21 mouse cellular contexts compared by ENCODE assay signal in genomic region chr17:78687971-78688370, GRCm38 (mm10). TPM values are rescaled to one million over a fixed set of nuclear protein-coding genes. Genes with fewer than 3 reads are reported as not detected.
DNase-seq lines count a peak whose midpoint lies in the region; ATAC-seq and TF ChIP-seq lines count a peak whose summit lies in the region.
"Had no signal": no experiment of that assay in that cellular context is flagged by ENCODE, and none has a peak within 500 bp of the region (broad histone marks: within the 10 kb centered on the region; RNA-seq: fewer than 3 reads in every experiment).

No protein-coding gene starts in this region.

- WGBS in heart, postnatal 0 days = 34% methylated on average over 5 of the region's 5 CpGs
- 74% methylated on average over 5 of the region's 5 CpGs for whole genome bisulfite sequencing in intestine, embryonic 15.5 days

- H3K9ac ChIP-seq in heart, postnatal 0 days (replicated peaks; ENCODE audit: low read depth, low read length) = no peak overlapping the region
- H3K9ac ChIP-seq in intestine, embryonic 15.5 days = no peak overlapping the region
- H3K9ac ChIP-seq: embryonic facial prominence, embryonic 15.5 days had no signal

- no peaks in the 10 kb centered on the region for H3K27me3 ChIP-seq in heart, postnatal 0 days (ENCODE audit: control insufficient read depth, insufficient read depth, low read length)
- no peaks in the 10 kb centered on the region for H3K27me3 ChIP-seq in intestine, embryonic 15.5 days (replicated peaks)
- H3K27me3 ChIP-seq: embryonic facial prominence, embryonic 15.5 days had no signal

- H3K4me2 ChIP-seq in heart, postnatal 0 days (ENCODE audit: low read depth, low read length) = no peak overlapping the region
- no peak overlapping the region for H3K4me2 ChIP-seq in intestine, embryonic 15.5 days (replicated peaks)
- H3K4me2 ChIP-seq: embryonic facial prominence, embryonic 15.5 days had no signal

- no peaks in the 10 kb centered on the region for H3K4me1 ChIP-seq in heart, postnatal 0 days (ENCODE audit: control insufficient read depth, insufficient read depth)
- no peaks in the 10 kb centered on the region for H3K4me1 ChIP-seq in intestine, embryonic 15.5 days (replicated peaks)
- H3K4me1 ChIP-seq: embryonic facial prominence, embryonic 15.5 days; forebrain, embryonic 10.5 days had no signal

- no peak for TF ChIP-seq EP300 in heart, postnatal 0 days (IDR thresholded peaks at IDR 0.05; ENCODE audit: low read depth)

- peak; percentile 51 for DNase-seq in heart, postnatal 0 days (ENCODE audit: low spot score)
- DNase-seq in heart, adult 18-20 months = no peak
- DNase-seq in lung, postnatal 4 days = no peak
- no peak for DNase-seq in lung, postnatal 10 days
- DNase-seq in frontal cortex, postnatal 25 days (ENCODE audit: low spot score in 2 of 2) = no peak
- DNase-seq: adrenal gland, adult 8-10 months; adrenal gland, postnatal 36 days; cerebellum, adult 2 months; cerebellum, postnatal 10 days; embryo, embryonic 11 days; gastrocnemius, postnatal 36 days; heart, postnatal 14 days; kidney, adult 11 months had no signal

- 0 out of 2 replicates have a peak, but pooled peaks have one; percentile 58 for ATAC-seq in heart, postnatal 0 days (ENCODE audit: insufficient read depth, low read depth)
- peak; percentile 15; the same call in 1 of the 2 replicates for ATAC-seq in intestine, embryonic 15.5 days
- ATAC-seq in megakaryocyte progenitor cell, adult 5-6 weeks (replicated peaks; ENCODE audit: poor library complexity) = peak; percentile 26; the same call in 1 of the 2 replicates
- ATAC-seq: forebrain, embryonic 14.5 days; hindbrain, embryonic 16.5 days had no signal

- TF ChIP-seq CTCF in heart, postnatal 0 days (IDR thresholded peaks at IDR 0.05; ENCODE audit: low read depth) = no peak

- 0 out of 2 replicates have a peak, but pooled peaks cover 5% of the 10 kb centered on the region for H3K9me3 ChIP-seq in heart, postnatal 0 days (replicated peaks; ENCODE audit: control insufficient read depth, low read length)
- no peaks in the 10 kb centered on the region for H3K9me3 ChIP-seq in intestine, embryonic 15.5 days
- H3K9me3 ChIP-seq: embryonic facial prominence, embryonic 15.5 days; heart, embryonic 10.5 days had no signal

- peaks cover 36% of the 10 kb centered on the region for H3K36me3 ChIP-seq in heart, postnatal 0 days (replicated peaks; ENCODE audit: control insufficient read depth, insufficient read depth, low read length)
- peaks cover 16% of the 10 kb centered on the region for H3K36me3 ChIP-seq in intestine, embryonic 15.5 days

- H3K27ac ChIP-seq in heart, postnatal 0 days (ENCODE audit: low read depth) = no peak overlapping the region
- H3K27ac ChIP-seq in intestine, embryonic 15.5 days = no peak overlapping the region
- H3K27ac ChIP-seq: embryonic facial prominence, embryonic 15.5 days; forebrain, embryonic 10.5 days; heart, embryonic 10.5 days had no signal

- no peak overlapping the region for H3K4me3 ChIP-seq in heart, postnatal 0 days (ENCODE audit: low read depth, low read length)
- no peak overlapping the region for H3K4me3 ChIP-seq in intestine, embryonic 15.5 days (replicated peaks)
- H3K4me3 ChIP-seq: embryonic facial prominence, embryonic 15.5 days; erythroblast, embryonic 14.5 days; forebrain, embryonic 10.5 days; heart, embryonic 10.5 days had no signal

RNA-seq across cellular contexts. Expression of gene Strn, which starts 49.0 kb away (rescaled TPM):
- 29.1 and 44.3 TPM in 2 replicates for total RNA-seq in heart, postnatal 0 days (2014; rRNA removed; ENCODE audit: low replicate concordance)
- 8.0 and 8.2 TPM in 2 replicates for polyA plus RNA-seq in heart, postnatal 0 days (2015; fragmentation: Nextera tagmentation; extraction: Ambion mirVana)
- total RNA-seq in heart, adult 18-20 months (2021) = 10 to 100 TPM; 22.5 to 23.0 TPM
- 5.3 and 5.4 TPM in 2 replicates for polyA plus RNA-seq in intestine, embryonic 15.5 days (2015; fragmentation: Nextera tagmentation; extraction: Ambion mirVana)
- 21.0 and 21.9 TPM in 2 replicates for total RNA-seq in megakaryocyte progenitor cell, adult 5-6 weeks (2015)
- 35.2 and 42.5 TPM in 2 replicates for total RNA-seq in megakaryocyte progenitor cell, adult 5-6 weeks (2017)
